Mouse (Mus musculus): ENCODE measurements around the gene Gtf2h3. TPM values are rescaled to one million over a fixed set of nuclear protein-coding genes. Genes with fewer than 3 reads are reported as not detected.
"Not testable (repeated sequence)": the region's sequence is repeated elsewhere in the genome, so short reads cannot be mapped to it uniquely, and the experiment has no call there.

Gene Gtf2h3
- polyA plus RNA-seq, 1 experiment from 2014 or later = 81.4 TPM

DNA sequence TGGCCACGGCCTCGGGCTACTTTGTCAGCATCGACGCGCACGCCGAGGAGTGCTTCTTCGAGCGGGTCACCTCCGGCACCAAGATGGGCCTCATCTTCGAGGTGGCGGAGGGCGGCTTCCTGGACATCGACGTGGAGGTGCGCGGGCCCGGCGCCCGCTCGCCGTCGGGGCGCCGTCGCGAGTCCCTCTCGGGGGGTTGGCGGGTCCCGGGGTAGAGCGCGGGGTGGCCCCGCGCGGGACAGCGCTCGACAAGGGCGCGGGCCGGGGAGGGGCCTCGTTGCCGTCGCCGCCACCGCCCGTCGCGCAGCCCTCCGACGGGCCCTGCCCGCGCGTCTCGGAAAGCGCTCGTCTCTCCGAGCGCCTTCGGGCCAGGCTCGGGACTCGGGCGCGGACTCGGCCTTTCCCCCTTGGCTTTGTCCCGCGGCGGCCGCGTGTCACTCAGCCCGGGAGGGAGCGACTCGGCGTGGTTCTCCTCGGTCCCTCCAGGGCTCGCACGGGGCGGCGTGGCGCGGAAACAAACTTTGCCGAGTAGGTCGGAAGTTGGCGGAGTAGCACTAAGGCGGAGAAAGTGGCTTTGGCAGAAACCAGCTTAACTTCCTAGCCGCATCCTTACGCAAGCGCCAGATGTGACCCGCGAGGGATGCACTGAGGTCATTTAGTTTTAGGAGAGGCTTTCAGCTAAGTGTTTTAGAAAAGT, 37.9 kb upstream of the Gtf2h3 start:
- DNase-seq (ENCODE audit: low spot score) = peak; percentile 57
- Histone ChIP-seq H3K4me3 (peak overlapping the region; percentile 95), H3K4me1 (replicated peaks) (peaks cover 22% of the 10 kb centered on the region), H3K27ac (peak overlapping the region; percentile 91), H3K9me3 (no peaks in the 10 kb centered on the region), H3K27me3 (ENCODE audit: insufficient read depth, poor library complexity, severe bottlenecking) (no peaks in the 10 kb centered on the region), H3K36me3 (peaks cover 39% of the 10 kb centered on the region)
- under 1% methylated on average over 83 of the region's 89 CpGs for WGBS

DNA sequence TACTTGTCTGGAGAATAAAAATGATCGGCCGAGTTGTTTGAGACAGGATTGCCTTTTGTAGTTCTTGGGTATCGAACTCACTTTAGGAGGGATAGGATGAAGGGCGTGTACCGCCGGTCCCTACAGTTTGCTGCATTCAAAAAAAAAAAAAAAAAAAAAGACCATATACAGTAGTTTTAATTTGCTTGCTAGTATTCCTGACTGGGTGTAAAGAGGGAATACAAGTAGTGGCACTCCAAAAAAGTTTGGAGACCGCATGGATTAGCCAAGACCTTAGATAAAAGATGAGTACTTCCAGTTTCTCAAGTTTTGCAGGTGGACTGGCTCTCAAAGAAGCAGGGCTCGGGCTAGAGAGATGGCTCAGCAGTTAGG, 37.4 kb upstream of the Gtf2h3 start:
- peak overlapping the region; percentile 91 for H3K27ac ChIP-seq
- no peak for DNase-seq (ENCODE audit: low spot score)

DNA sequence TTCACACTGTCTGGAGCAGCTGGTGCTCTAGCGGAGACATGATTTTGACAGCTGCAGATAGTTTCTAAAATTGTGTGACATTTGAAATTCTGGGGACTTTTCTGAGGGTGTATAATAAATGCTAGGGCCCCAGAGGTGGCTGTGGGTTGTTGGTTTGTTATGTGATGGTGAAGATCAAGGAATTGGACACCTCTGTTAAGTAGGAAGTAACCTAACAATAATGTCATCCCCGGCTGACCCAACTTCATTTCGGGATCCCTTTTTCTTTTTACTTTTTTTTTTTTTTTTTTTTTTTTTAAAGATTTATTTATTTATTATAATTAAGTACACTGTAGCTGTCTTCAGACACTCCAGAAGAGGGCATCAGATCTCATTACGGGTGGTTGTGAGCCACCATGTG, 28.2 kb upstream of the Gtf2h3 start:
- not testable (repeated sequence) for H3K4me3 ChIP-seq; H3K27me3 ChIP-seq (ENCODE audit: insufficient read depth, poor library complexity, severe bottlenecking); H3K9me3 ChIP-seq; H3K27ac ChIP-seq; DNase-seq (ENCODE audit: low spot score)
- peaks cover 17% of the 10 kb centered on the region for H3K4me1 ChIP-seq (replicated peaks)
- H3K36me3 ChIP-seq = peaks cover 52% of the 10 kb centered on the region
- 88% methylated on average over 4 of the region's 4 CpGs for WGBS

More for the DNA sequence above, 37.4 kb upstream of the Gtf2h3 start:
- 16% methylated on average over 8 of the region's 8 CpGs for WGBS
- Histone ChIP-seq H3K4me3 (peak overlapping the region; percentile 95), H3K27me3 (ENCODE audit: insufficient read depth, poor library complexity, severe bottlenecking) (no peaks in the 10 kb centered on the region), H3K4me1 (replicated peaks) (peaks cover 20% of the 10 kb centered on the region), H3K36me3 (peaks cover 44% of the 10 kb centered on the region), H3K9me3 (no peaks in the 10 kb centered on the region)

DNA sequence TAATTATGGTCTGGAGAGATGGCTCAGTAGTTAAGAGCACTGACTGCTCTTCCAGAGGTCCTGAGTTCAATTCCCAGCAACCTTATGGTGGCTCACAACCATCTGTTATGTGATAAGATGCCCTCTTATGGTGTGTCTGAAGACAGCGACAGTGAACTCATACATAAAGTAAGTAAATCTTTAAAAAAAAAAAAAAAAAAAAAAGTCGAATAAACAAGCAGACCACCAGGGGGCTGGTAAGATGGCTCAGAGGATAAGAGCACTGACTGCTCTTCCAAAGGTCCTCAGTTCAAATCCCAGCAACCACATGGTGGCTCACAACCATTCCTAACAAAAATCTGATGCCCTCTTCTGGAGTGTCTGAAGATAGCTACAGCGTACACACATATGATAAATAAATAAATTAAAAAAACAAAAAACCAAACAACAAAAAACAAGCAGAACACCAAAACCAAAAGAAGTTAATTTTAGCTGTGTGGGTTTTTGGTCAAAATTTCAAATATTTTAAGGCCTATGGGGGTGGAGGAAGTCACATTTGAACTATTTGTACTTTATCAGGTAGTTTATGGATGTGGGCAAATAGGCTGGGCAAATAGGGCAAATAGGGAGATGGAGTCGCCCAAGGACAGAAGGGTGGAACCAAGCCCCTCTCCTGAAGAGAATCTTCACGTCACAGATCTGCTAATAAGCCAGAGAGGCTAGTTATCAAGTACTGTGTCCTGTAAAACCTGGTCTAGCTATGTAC, 27.4 kb upstream of the Gtf2h3 start:
- H3K36me3 ChIP-seq = peaks cover 52% of the 10 kb centered on the region
- DNase-seq (ENCODE audit: low spot score) = not testable (repeated sequence)
- H3K27ac ChIP-seq = peak overlapping the region; percentile 89

DNA sequence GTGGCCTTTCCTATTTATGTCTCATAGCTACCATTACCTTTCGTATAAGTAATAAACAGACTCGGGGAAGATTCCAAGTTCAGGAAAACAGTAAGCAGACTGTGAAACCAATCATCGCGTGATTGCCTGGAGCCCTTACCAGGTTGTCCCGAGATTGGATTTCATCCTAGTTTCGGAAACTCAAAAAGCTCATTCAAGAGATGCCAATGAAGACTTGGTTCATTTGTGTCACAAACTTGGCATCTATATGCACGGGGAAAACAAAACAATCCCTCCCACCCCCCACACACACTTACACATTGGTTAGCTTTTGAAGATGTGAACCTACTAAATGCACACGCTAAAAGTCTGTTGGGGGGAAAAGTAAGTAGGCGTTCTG, 26.9 kb upstream of the Gtf2h3 start:
- no peak for DNase-seq (ENCODE audit: low spot score)
- peaks cover 17% of the 10 kb centered on the region for H3K4me1 ChIP-seq (replicated peaks)
- H3K4me3 ChIP-seq = peak overlapping the region; percentile 98
- 16% methylated on average over 9 of the region's 9 CpGs for WGBS
- H3K36me3 ChIP-seq = peaks cover 52% of the 10 kb centered on the region
- no peaks in the 10 kb centered on the region for H3K9me3 ChIP-seq
- peak overlapping the region; percentile 89 for H3K27ac ChIP-seq
- no peaks in the 10 kb centered on the region for H3K27me3 ChIP-seq (ENCODE audit: insufficient read depth, poor library complexity, severe bottlenecking)

More for the DNA sequence above, 27.4 kb upstream of the Gtf2h3 start:
- H3K4me3 ChIP-seq = peak overlapping the region; percentile 98
- not testable (repeated sequence) for H3K9me3 ChIP-seq; H3K27me3 ChIP-seq (ENCODE audit: insufficient read depth, poor library complexity, severe bottlenecking)
- WGBS = 43% methylated on average over 5 of the region's 5 CpGs
- peaks cover 17% of the 10 kb centered on the region for H3K4me1 ChIP-seq (replicated peaks)

DNA sequence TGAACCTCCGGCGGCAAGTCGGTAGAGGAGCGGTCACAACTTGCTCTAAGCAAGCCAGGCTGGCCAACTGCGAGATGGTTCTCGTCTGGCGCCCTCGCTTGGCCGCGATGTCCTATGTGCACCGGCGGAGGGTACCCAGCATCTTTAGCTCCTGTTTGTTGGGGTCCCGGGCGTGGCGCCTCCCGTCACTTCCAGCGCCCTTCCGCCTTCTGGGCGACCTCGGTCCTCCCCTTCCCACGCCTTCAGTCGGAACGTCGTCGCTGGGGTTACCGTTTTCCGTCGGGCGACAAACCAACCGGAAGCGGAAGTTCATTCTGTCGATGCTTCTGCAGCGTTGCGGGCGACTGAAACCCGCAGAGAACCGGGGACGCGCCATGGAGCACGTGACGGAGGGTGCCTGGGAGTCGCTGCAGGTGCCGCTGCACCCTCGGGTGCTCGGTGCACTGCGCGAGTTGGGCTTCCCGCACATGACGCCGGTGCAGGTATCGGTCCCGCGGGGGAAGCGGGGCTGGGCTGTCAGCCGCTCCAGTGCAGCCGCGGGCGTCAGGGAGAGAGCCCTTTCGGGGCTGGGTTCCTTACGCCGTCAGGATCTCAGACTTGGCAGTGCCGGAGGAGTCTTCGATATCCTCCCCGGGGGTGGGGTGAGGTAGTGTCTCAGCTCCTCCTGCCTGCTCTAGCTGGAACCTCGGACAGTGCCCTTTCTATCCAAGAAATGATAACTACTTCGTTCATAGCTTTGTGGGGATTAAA, 26.2 kb upstream of the Gtf2h3 start, which contains the start of gene Ddx55:
Ddx55 (plus strand) TSS at position 307 of the 750 bp plus-strand sequence.
- WGBS = under 1% methylated on average over 66 of the region's 66 CpGs
- peaks cover 52% of the 10 kb centered on the region for H3K36me3 ChIP-seq
- H3K27me3 ChIP-seq (ENCODE audit: insufficient read depth, poor library complexity, severe bottlenecking) = no peaks in the 10 kb centered on the region

DNA sequence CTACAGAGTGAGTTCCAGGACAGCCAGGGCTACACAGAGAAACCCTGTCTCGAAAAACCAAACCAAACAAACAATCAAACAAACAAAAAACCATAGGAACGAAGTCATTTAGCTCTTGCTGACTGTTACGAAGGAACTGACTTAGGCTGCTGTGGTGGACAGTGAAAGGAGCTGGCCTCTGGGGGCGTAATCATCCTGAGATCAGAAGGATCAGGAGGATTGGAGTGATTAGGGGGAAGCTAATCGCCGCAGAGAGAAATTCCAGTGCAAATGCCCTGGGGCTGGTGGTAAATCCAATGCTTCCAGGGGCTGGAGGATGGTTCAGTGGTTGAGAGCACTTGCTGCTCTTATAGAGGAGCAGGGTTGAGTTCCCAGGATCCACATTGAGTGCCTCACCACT, 25.3 kb upstream of the Gtf2h3 start:
- H3K27me3 ChIP-seq (ENCODE audit: insufficient read depth, poor library complexity, severe bottlenecking) = no peaks in the 10 kb centered on the region
- H3K27ac ChIP-seq = no peak overlapping the region
- peak overlapping the region; percentile 98 for H3K4me3 ChIP-seq
- WGBS = 85% methylated on average over 6 of the region's 6 CpGs
- no peaks in the 10 kb centered on the region for H3K9me3 ChIP-seq
- DNase-seq (ENCODE audit: low spot score) = no peak
- H3K36me3 ChIP-seq = peaks cover 52% of the 10 kb centered on the region
- H3K4me1 ChIP-seq (replicated peaks) = peaks cover 17% of the 10 kb centered on the region

More for the DNA sequence above, 26.2 kb upstream of the Gtf2h3 start, which contains the start of gene Ddx55:
- peak; percentile 91 for DNase-seq (ENCODE audit: low spot score)
- Histone ChIP-seq H3K4me3 (peak within 1 kb of the TSS; percentile 98), H3K27ac (peak within 1 kb of the TSS; percentile 89), H3K4me1 (replicated peaks) (peaks cover 17% of the 10 kb centered on the region), H3K9me3 (no peaks in the 10 kb centered on the region)

DNA sequence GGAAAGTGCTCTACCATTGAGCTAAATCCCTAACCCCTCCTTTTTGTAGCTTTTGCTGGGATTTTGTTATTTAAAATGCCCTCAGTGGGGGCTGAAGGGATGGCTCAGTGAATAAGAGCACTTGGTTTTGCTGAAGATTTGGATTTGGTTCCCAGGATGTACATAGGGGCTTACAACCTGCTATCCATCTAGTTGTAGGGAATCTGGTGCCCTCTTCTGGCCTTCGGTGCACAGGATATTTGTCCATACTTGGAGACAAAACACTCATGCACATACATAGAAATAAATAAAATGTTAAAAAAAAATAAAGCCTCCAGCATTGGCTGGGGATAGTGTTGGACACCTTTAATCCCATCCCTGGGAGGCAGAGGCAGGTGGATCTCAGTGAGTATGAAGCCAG, 23.8 kb upstream of the Gtf2h3 start:
- DNase-seq (ENCODE audit: low spot score) = no peak
- Histone ChIP-seq H3K27ac (no peak overlapping the region), H3K9me3 (no peaks in the 10 kb centered on the region), H3K4me3 (no peak overlapping the region), H3K36me3 (peaks cover 64% of the 10 kb centered on the region), H3K4me1 (replicated peaks) (peaks cover 17% of the 10 kb centered on the region), H3K27me3 (ENCODE audit: insufficient read depth, poor library complexity, severe bottlenecking) (no peaks in the 10 kb centered on the region)
- 84% methylated on average over 1 of the region's 1 CpGs for WGBS

DNA sequence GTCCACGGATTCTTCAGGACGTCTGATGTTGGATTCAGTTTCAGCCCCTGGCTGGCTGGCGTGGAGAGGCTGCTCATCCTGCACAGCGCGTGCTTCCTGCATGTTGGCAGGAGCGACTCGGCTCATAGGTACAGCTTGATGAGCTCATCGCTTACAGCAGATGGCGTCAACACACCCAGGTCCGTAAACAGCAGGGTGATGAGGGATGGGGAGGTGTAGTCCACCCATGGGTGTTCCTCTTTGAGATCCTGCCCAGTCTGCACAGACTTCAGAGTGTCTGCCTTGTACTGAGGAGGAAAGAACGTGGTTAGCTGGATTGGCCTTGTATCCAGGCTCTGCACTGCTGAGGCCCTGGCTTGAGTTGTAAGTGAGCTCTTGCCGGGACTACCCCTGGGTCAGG, 7.9 kb upstream of the Gtf2h3 start:
- WGBS = 89% methylated on average over 12 of the region's 12 CpGs

DNA sequence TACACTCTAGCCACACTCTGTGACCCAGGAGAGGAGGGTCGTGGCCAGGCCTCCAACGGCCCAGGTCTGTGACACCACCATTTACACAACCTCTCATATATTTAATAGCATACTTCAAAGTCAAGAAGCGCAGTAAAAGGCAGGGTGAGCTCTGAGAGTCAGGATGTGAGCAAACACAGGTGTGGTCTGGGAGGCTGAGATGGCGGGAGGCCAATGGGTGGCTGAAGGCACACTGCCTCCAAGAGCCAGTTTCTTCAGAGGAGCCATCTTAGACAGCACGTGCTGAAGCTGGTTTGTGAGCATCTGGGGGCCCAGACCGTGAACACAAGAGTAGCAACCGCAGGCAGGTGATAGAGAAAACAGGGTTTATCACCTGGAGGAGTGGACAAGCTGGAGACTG, 3.5 kb upstream of the Gtf2h3 start:
- no peak overlapping the region for H3K27ac ChIP-seq
- DNase-seq (ENCODE audit: low spot score) = no peak
- no peak overlapping the region for H3K4me3 ChIP-seq
- H3K9me3 ChIP-seq = no peaks in the 10 kb centered on the region
- H3K27me3 ChIP-seq (ENCODE audit: insufficient read depth, poor library complexity, severe bottlenecking) = no peaks in the 10 kb centered on the region
- peaks cover 23% of the 10 kb centered on the region for H3K4me1 ChIP-seq (replicated peaks)
- 92% methylated on average over 7 of the region's 7 CpGs for WGBS
- peaks cover 71% of the 10 kb centered on the region for H3K36me3 ChIP-seq

More for the DNA sequence above, 7.9 kb upstream of the Gtf2h3 start:
- no peak overlapping the region for H3K27ac ChIP-seq
- H3K27me3 ChIP-seq (ENCODE audit: insufficient read depth, poor library complexity, severe bottlenecking) = no peaks in the 10 kb centered on the region
- H3K4me3 ChIP-seq = no peak overlapping the region
- peaks cover 100% of the 10 kb centered on the region for H3K36me3 ChIP-seq
- no peaks in the 10 kb centered on the region for H3K9me3 ChIP-seq
- no peak for DNase-seq (ENCODE audit: low spot score)
- H3K4me1 ChIP-seq (replicated peaks) = no peaks in the 10 kb centered on the region

DNA sequence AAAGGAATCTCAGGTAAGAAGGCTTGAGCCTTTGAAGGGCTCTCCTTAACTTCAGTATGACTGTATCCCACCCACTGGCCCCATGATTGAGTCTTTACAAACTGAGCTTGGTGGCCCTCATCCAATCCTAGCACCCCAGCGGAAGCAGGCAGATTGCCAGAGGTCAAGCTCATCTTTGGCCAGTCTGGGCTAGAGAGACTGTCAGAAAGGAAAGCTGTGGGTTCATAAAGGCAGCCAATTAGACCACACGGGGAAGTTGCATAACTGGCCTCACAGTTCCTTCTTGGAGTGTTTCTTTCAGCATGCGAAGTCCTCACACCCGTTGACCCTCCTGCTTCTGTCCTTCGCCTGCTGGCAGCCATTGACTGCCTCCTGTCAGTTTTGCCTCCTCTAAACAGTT, 3.6 kb downstream of the Gtf2h3 start:
- no peaks in the 10 kb centered on the region for H3K9me3 ChIP-seq
- WGBS = 93% methylated on average over 5 of the region's 5 CpGs
- H3K27ac ChIP-seq = no peak overlapping the region
- DNase-seq (ENCODE audit: low spot score) = no peak
- H3K4me3 ChIP-seq = no peak overlapping the region
- no peaks in the 10 kb centered on the region for H3K27me3 ChIP-seq (ENCODE audit: insufficient read depth, poor library complexity, severe bottlenecking)
- H3K4me1 ChIP-seq (replicated peaks) = peaks cover 24% of the 10 kb centered on the region
- H3K36me3 ChIP-seq = peaks cover 55% of the 10 kb centered on the region

DNA sequence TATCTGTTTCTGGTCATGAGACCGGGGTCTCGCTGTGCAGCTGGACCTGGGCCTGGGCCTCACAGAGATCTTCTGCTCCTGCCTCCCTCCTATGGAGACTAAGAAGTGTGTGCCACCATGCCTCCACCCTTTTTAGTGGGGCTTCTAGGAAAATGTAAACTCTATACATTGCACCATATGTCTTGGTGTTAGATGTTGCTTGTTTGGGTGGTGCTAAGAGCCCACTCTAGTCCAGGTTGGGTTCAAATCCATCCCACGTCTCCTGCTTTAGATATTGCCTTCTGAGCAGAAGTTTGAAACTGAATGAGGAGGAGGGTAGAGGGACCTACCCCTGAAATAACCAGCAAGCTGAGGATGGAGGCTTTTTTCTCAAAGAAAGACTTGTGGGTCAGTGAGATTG, 13.8 kb downstream of the Gtf2h3 start:
- DNase-seq (ENCODE audit: low spot score) = no peak
- no peak overlapping the region for H3K27ac ChIP-seq
- no peaks in the 10 kb centered on the region for H3K9me3 ChIP-seq
- peaks cover 91% of the 10 kb centered on the region for H3K36me3 ChIP-seq
- H3K27me3 ChIP-seq (ENCODE audit: insufficient read depth, poor library complexity, severe bottlenecking) = no peaks in the 10 kb centered on the region
- no peak overlapping the region for H3K4me3 ChIP-seq
- no peaks in the 10 kb centered on the region for H3K4me1 ChIP-seq (replicated peaks)
- over 99% methylated on average over 3 of the region's 3 CpGs for WGBS

All from hindbrain, embryonic 10.5 days (tissue).